Mouse (Mus musculus) heart, adult 9 months (tissue): ENCODE results near the gene Nfkbil1.
A peak's percentile ranks its signal among the peaks of the same experiment; 100 is the strongest.

Experiments used
- DNase-seq, 2 experiments: peaks; one replicate each; pipeline ENCODE4 v3.0.0; 2022; ENCODE audit warnings: low spot score in 2 of 2

Nfkbil1 gene

GRCm38 (mm10) chr17:35204494-35205379, 30.9 kb downstream of the Nfkbil1 start, which contains the start of gene Lta:
Gene Lta (minus strand): TSS chr17:35205351.
- no peak for DNase-seq

GRCm38 (mm10) chr17:35202442-35202841, 33.1 kb downstream of the Nfkbil1 start:
- DNase-seq, result no peak

- peak; percentile 77 to 83 for DNase-seq
Measured at GRCm38 (mm10) chr17:35201787-35202186, 33.8 kb downstream of the Nfkbil1 start, which contains the start of gene Tnf. Gene Tnf (minus strand): TSS chr17:35202007.

GRCm38 (mm10) chr17:35201128-35201527, 34.5 kb downstream of the Nfkbil1 start:
- DNase-seq, result no peak

GRCm38 (mm10) chr17:35200398-35200797, 35.2 kb downstream of the Nfkbil1 start:
- peak in 1 of 2 experiments; percentile 57 for DNase-seq

GRCm38 (mm10) chr17:35198946-35199345, 36.6 kb downstream of the Nfkbil1 start:
- DNase-seq, result no peak

GRCm38 (mm10) chr17:35198029-35198428, 37.6 kb downstream of the Nfkbil1 start:
- no peak for DNase-seq

- no peak for DNase-seq
Measured at GRCm38 (mm10) chr17:35197126-35197525, 38.5 kb downstream of the Nfkbil1 start.

GRCm38 (mm10) chr17:35196321-35196641, 39.3 kb downstream of the Nfkbil1 start:
- no peak for DNase-seq

- DNase-seq, result peak; percentile 69 to 76
Measured at GRCm38 (mm10) chr17:35195631-35196320, 39.8 kb downstream of the Nfkbil1 start.

GRCm38 (mm10) chr17:35194844-35195630, 40.6 kb downstream of the Nfkbil1 start:
- DNase-seq, result no peak

GRCm38 (mm10) chr17:35193881-35194843, 41.4 kb downstream of the Nfkbil1 start, which contains the start of gene Ltb:
Gene Ltb (plus strand): TSS chr17:35194439.
- DNase-seq, result no peak

- DNase-seq, result no peak
Measured at GRCm38 (mm10) chr17:35192924-35193323, 42.7 kb downstream of the Nfkbil1 start.

GRCm38 (mm10) chr17:35191723-35192122, 43.9 kb downstream of the Nfkbil1 start:
- DNase-seq, result no peak

- DNase-seq, result no peak
Measured at GRCm38 (mm10) chr17:35190096-35190495, 45.5 kb downstream of the Nfkbil1 start.

- no peak for DNase-seq
Measured at GRCm38 (mm10) chr17:35189186-35189585, 46.4 kb downstream of the Nfkbil1 start.

- no peak for DNase-seq
Measured at GRCm38 (mm10) chr17:35187959-35188610, 47.5 kb downstream of the Nfkbil1 start, which contains the start of gene Lst1. Gene Lst1 (minus strand): TSS chr17:35188439.

- no peak for DNase-seq
Measured at GRCm38 (mm10) chr17:35187345-35187744, 48.2 kb downstream of the Nfkbil1 start.

- DNase-seq, result no peak
Measured at GRCm38 (mm10) chr17:35186681-35187080, 48.9 kb downstream of the Nfkbil1 start.
